Mouse (Mus musculus) bone marrow, adult 2 months (tissue): ENCODE data around the gene Pacrg.

Experiments
- CTCF ChIP-seq: fragments of 200-500 bp; IDR thresholded peaks from 2 replicates; pipeline ENCODE4 v1.5.1; 2011; ENCODE audit warnings: low read length, control low read depth; ENCODE audit not compliant: control insufficient read depth, insufficient read depth
- POLR2A ChIP-seq: fragments of 200-500 bp; IDR thresholded peaks from 2 replicates; pipeline ENCODE4 v1.6.1; 2011; ENCODE audit warnings: low read depth, mild to moderate bottlenecking, control low read depth, low read length, borderline replicate concordance; ENCODE audit not compliant: control insufficient read depth

DNA sequence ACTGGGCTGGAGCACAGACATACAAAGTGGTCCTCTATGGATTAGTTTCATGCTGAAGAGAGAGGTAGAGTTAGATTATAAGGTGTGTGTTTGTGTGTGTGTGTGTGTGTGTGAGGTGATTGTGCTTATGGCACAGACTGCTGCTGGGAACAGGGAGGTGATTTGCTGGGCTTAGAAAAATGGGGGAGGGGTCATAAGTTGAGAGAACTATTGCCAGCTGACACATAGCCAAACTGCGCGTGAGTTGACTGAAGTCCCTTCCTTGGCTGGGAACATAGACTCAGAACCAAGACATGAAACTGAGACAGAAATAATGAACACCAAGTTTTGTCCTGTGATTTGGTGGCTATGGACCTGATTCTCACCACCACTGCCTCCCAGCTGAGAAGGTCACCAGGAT, 351.2 kb downstream of the Pacrg start:
- TF ChIP-seq POLR2A (no peak), CTCF (no peak)
